Mouse (Mus musculus) pancreas, adult 10 weeks (tissue): ENCODE measurements around the gene AU022751. TPM values are rescaled to one million over a fixed set of nuclear protein-coding genes. Genes with fewer than 3 reads are reported as not detected.

Source experiments
- polyA plus RNA-seq: library from polyadenylated mRNA; stranded (reverse); fragments of 350-450 nt; fragmentation: Illumina TruSeq; extraction: RNeasy Lipid Tissue Mini Kit (QIAGEN cat#74804); gene quantifications from one replicate; pipeline ENCODE4 v1.2.3, GENCODE M21; 2015; ENCODE audit warnings: low read depth, low replicate concordance; ENCODE audit not compliant: insufficient read depth

Gene AU022751
- not detected for polyA plus RNA-seq

GRCm38 (mm10) chrX:6082954-6083680 lies at the start of gene AU022751:
TSS of gene AU022751 (minus strand) at chrX:6083419.

GRCm38 (mm10) chrX:6047066-6047935 lies 35.9 kb downstream of the AU022751 start, which contains the start of gene Nudt11:
TSS of gene Nudt11 (plus strand) at chrX:6047453.

Other genes with a start within 250 kb of the AU022751 start
- gene Nudt11, start 36.0 kb downstream of the AU022751 start, polyA plus RNA-seq = 0.87 TPM
- gene Nudt10, start 89.6 kb upstream of the AU022751 start, polyA plus RNA-seq = not detected
- gene Bmp15, start 237.3 kb upstream of the AU022751 start, polyA plus RNA-seq = not detected